Mouse (Mus musculus) heart, embryonic 11.5 days (tissue): ENCODE measurements at regions not wholly inside any gene's neighbourhood (a gene's known extent, or its start where the extent isn't known, plus 50 kb on each side); places are given as distances from the start of the nearest gene placed in this dataset.

ENCODE experiments used
- ATAC-seq: fragments of 200-750 bp; cut with Nextera tagmentation; replicated peaks from 2 replicates; pipeline ENCODE4 v1.8.0; 2017; ENCODE audit warnings: moderate library complexity; ENCODE audit not compliant: insufficient number of reproducible peaks, low FRiP score, low TSS enrichment
- H3K27ac ChIP-seq: fragments of 300-500 bp; sonication (generic); 2 replicates; pipeline ENCODE4 v1.5.1; 2014; ENCODE audit warnings: mild to moderate bottlenecking, low read depth, low read length
- H3K27me3 ChIP-seq: fragments of 300-500 bp; sonication (generic); 2 replicates; pipeline ENCODE4 v1.6.1; 2014; ENCODE audit warnings: mild to moderate bottlenecking, low read length, mixed read lengths; ENCODE audit not compliant: control insufficient read depth, insufficient read depth
- H3K36me3 ChIP-seq: fragments of 300-500 bp; sonication (generic); 2 replicates; pipeline ENCODE4 v1.6.1; 2014; ENCODE audit warnings: mild to moderate bottlenecking, low read length, moderate library complexity, mixed read lengths; ENCODE audit not compliant: control insufficient read depth, insufficient read depth
- H3K4me1 ChIP-seq: fragments of 300-500 bp; sonication (generic); 2 replicates; pipeline ENCODE4 v1.6.1; 2014; ENCODE audit warnings: low read length; ENCODE audit not compliant: control insufficient read depth, insufficient read depth
- H3K4me2 ChIP-seq: fragments of 300-500 bp; sonication (generic); 2 replicates; pipeline ENCODE4 v1.6.1; 2014; ENCODE audit warnings: mild to moderate bottlenecking, moderate library complexity
- H3K4me3 ChIP-seq: fragments of 300-500 bp; sonication (generic); 2 replicates; pipeline ENCODE4 v1.5.1; 2014; ENCODE audit warnings: low read depth, low read length
- H3K9ac ChIP-seq: fragments of 300-500 bp; sonication (generic); 2 replicates; pipeline ENCODE4 v1.6.1; 2014; ENCODE audit warnings: mild to moderate bottlenecking, low read depth, low read length, moderate library complexity
- H3K9me3 ChIP-seq: fragments of 300-500 bp; sonication (generic); replicated peaks from 2 replicates; pipeline ENCODE4 v1.6.1; 2016; ENCODE audit warnings: low read length; ENCODE audit not compliant: control insufficient read depth
- WGBS: fragments of 180-500 bp; shearing (Covaris S2); extraction: QIAGEN DNeasy Blood & Tissue Kit; methylation state at CpG from one replicate; pipeline ENCODE4 v1.1.7; 2014; ENCODE audit not compliant: insufficient replicate concordance; 5-methylcytosine and 5-hydroxymethylcytosine counted together

DNA sequence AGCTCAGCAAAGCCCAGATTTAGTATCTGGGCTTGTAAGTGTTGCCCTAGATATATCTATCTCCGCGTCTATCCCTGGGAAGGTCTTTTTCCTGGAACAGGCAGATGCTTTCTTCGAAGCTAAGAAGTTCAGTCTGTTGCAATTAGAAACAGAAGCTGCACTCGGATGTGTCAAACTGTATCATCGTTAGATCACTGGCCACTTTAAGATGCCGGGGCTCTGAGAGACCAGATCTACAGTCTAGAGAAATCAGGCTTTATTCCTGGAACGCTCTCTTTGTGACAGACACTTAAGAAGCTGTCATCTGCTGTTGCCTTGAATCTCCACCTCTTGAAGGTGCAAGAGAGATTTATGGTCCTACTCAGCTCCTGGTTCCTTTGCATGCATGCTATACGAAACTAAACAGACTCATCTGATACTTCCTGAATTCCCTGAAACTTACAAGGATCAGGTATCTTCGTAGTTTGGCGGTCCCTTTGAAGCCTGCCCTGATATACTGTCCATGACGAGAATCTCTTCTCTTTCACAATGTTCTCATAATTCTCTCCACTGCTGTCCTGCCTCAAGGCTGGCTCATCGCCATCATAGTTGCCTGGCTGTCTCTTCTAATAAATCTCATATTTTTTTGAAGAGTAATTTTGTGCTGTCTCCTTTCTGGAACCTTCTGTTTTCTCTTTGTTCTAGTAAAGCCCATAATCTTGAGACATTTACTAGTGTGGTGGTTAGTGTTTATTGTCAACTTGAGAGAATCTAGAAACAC is 88.8 kb upstream of the C2cd4b start:
- 59% methylated on average over 12 of the region's 12 CpGs for WGBS
- 0 out of 2 replicates have a peak overlapping the region, but pooled peaks have one; percentile 10 for H3K4me3 ChIP-seq
- H3K36me3 ChIP-seq: no peaks in the 10 kb centered on the region
- peaks cover 5% of the 10 kb centered on the region for H3K4me1 ChIP-seq
- H3K4me2 ChIP-seq: peak overlapping the region; percentile 56
- no peak for ATAC-seq
- no peaks in the 10 kb centered on the region for H3K9me3 ChIP-seq
- peak overlapping the region; percentile 52; the same call in 1 of the 2 replicates for H3K9ac ChIP-seq
- no peak overlapping the region; the same call in 1 of the 2 replicates for H3K27ac ChIP-seq
- H3K27me3 ChIP-seq: no peaks in the 10 kb centered on the region

- WGBS: 67% methylated on average over 1 of the region's 1 CpGs
- no peak for ATAC-seq
Measured at GRCm38 (mm10) chr9:67676906-67677305, 82.3 kb upstream of the C2cd4b start.

GRCm38 (mm10) chr9:67683367-67683766 is 75.9 kb upstream of the C2cd4b start:
- Histone ChIP-seq H3K4me2 (no peak overlapping the region), H3K27me3 (peaks cover 3% of the 10 kb centered on the region; the same call in 1 of the 2 replicates), H3K4me1 (no peaks in the 10 kb centered on the region), H3K4me3 (no peak overlapping the region), H3K9me3 (peaks cover 9% of the 10 kb centered on the region; the same call in 1 of the 2 replicates), H3K27ac (no peak overlapping the region), H3K9ac (no peak overlapping the region), H3K36me3 (0 out of 2 replicates have a peak, but pooled peaks cover 2% of the 10 kb centered on the region)
- ATAC-seq: no peak
- 12% methylated on average over 7 of the region's 7 CpGs for WGBS

More at GRCm38 (mm10) chr9:67676906-67677305, 82.3 kb upstream of the C2cd4b start:
- H3K36me3 ChIP-seq: no peaks in the 10 kb centered on the region
- H3K27me3 ChIP-seq: no peaks in the 10 kb centered on the region
- H3K4me1 ChIP-seq: no peaks in the 10 kb centered on the region
- H3K9me3 ChIP-seq: no peaks in the 10 kb centered on the region
- no peak overlapping the region for H3K4me2 ChIP-seq
- no peak overlapping the region for H3K27ac ChIP-seq
- no peak overlapping the region for H3K9ac ChIP-seq
- H3K4me3 ChIP-seq: no peak overlapping the region

- Histone ChIP-seq H3K36me3 (no peaks in the 10 kb centered on the region), H3K4me2 (no peak overlapping the region), H3K27me3 (no peaks in the 10 kb centered on the region), H3K4me1 (no peaks in the 10 kb centered on the region), H3K9me3 (no peaks in the 10 kb centered on the region), H3K4me3 (no peak overlapping the region), H3K27ac (no peak overlapping the region), H3K9ac (no peak overlapping the region)
- ATAC-seq: no peak
- WGBS: 81% methylated on average over 13 of the region's 13 CpGs
Measured at GRCm38 (mm10) chr9:67692396-67692795, 66.8 kb upstream of the C2cd4b start.

GRCm38 (mm10) chr9:67693716-67694115 is 65.5 kb upstream of the C2cd4b start:
- ATAC-seq: no peak
- H3K27ac ChIP-seq: no peak overlapping the region
- no peaks in the 10 kb centered on the region for H3K27me3 ChIP-seq
- 0 out of 2 replicates have a peak overlapping the region, but pooled peaks have one; percentile 27 for H3K4me2 ChIP-seq
- H3K4me3 ChIP-seq: no peak overlapping the region
- no peaks in the 10 kb centered on the region for H3K9me3 ChIP-seq
- 22% methylated on average over 7 of the region's 7 CpGs for WGBS
- H3K4me1 ChIP-seq: no peaks in the 10 kb centered on the region
- H3K36me3 ChIP-seq: no peaks in the 10 kb centered on the region
- H3K9ac ChIP-seq: no peak overlapping the region

DNA sequence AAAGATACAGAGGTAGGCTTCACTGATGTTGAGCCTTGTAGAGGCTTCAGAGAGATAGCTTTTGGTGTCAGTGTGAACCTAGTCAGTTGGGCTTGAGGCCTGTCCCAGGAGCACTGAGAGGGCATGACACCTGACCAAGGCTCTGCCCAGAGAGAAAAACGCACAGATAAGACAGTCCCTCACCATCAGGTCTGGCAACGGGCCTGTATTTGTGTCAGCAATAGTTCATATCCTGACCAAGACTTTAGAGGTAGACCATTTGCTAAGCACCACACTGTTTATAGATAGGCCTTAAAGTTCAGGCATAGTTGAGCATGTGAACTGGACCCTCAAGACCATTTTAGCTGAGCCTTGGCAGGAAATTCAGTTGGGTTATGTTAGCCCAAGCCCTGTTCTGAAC is 60.4 kb upstream of the C2cd4b start:
- H3K9me3 ChIP-seq: no peaks in the 10 kb centered on the region

GRCm38 (mm10) chr9:67699846-67700579 is 59.2 kb upstream of the C2cd4b start:
- H3K4me2 ChIP-seq: peak overlapping the region; percentile 75
- 0 out of 2 replicates have a peak, but pooled peaks cover 3% of the 10 kb centered on the region for H3K27me3 ChIP-seq
- H3K4me1 ChIP-seq: peaks cover 4% of the 10 kb centered on the region; the same call in 1 of the 2 replicates
- H3K27ac ChIP-seq: no peak overlapping the region
- WGBS: 13% methylated on average over 35 of the region's 35 CpGs
- no peaks in the 10 kb centered on the region for H3K9me3 ChIP-seq
- H3K9ac ChIP-seq: peak overlapping the region; percentile 72
- no peak for ATAC-seq
- H3K36me3 ChIP-seq: no peaks in the 10 kb centered on the region
- H3K4me3 ChIP-seq: peak overlapping the region; percentile 45

More for the DNA sequence above, 60.4 kb upstream of the C2cd4b start:
- ATAC-seq: no peak
- Histone ChIP-seq H3K9ac (no peak overlapping the region), H3K4me3 (no peak overlapping the region), H3K4me1 (peaks cover 4% of the 10 kb centered on the region; the same call in 1 of the 2 replicates), H3K27me3 (0 out of 2 replicates have a peak, but pooled peaks cover 3% of the 10 kb centered on the region), H3K4me2 (no peak overlapping the region), H3K36me3 (no peaks in the 10 kb centered on the region), H3K27ac (no peak overlapping the region)
- WGBS: 89% methylated on average over 2 of the region's 2 CpGs

- Histone ChIP-seq H3K36me3 (no peaks in the 10 kb centered on the region), H3K4me2 (no peak overlapping the region), H3K4me3 (no peak overlapping the region), H3K9ac (no peak overlapping the region), H3K9me3 (no peaks in the 10 kb centered on the region), H3K4me1 (no peaks in the 10 kb centered on the region), H3K27ac (no peak overlapping the region), H3K27me3 (no peaks in the 10 kb centered on the region)
- 47% methylated on average over 5 of the region's 5 CpGs for WGBS
- no peak for ATAC-seq
Measured at GRCm38 (mm10) chr9:67708246-67708960, 50.8 kb upstream of the C2cd4b start.
